Mouse (Mus musculus) spleen, adult 2 months (tissue): ENCODE measurements around the gene Avpi1.

Source experiments
- CTCF ChIP-seq: fragments of 200-500 bp; IDR thresholded peaks from 2 replicates; pipeline ENCODE4 v1.5.1; 2011; ENCODE audit warnings: mild to moderate bottlenecking, inconsistent platforms; ENCODE audit not compliant: insufficient read depth, insufficient read length, insufficient replicate concordance; ENCODE audit errors: extremely low read depth
- POLR2A ChIP-seq: fragments of 200-500 bp; IDR thresholded peaks from 2 replicates; pipeline ENCODE4 v1.6.1; 2011; ENCODE audit warnings: low read depth, low read length, inconsistent platforms

GRCm38 (mm10) chr19:42147170-42147768, 18.4 kb upstream of the Avpi1 start, which contains the start of gene Marveld1:
- TF ChIP-seq CTCF (no peak), POLR2A (no peak)
